Mouse (Mus musculus): Measurements from ENCODE around the gene Adnp. TPM values are rescaled to one million over a fixed set of nuclear protein-coding genes. Genes with fewer than 3 reads are reported as not detected.

The Adnp gene
- polyA plus RNA-seq, 1 experiment from 2014 or later: 15.9 TPM

GRCm38 (mm10) chr2:168137161-168137560 lies 69.8 kb downstream of the Adnp start:
- Histone ChIP-seq H3K4me3 (no peak overlapping the region), H3K9me3 (no peaks in the 10 kb centered on the region), H3K36me3 (replicated peaks) (no peaks in the 10 kb centered on the region), H3K27me3 (replicated peaks) (no peaks in the 10 kb centered on the region), H3K9ac (no peak overlapping the region), H3K4me2 (no peak overlapping the region), H3K27ac (no peak overlapping the region), H3K4me1 (no peaks in the 10 kb centered on the region)
- WGBS: 60% methylated on average over 15 of the region's 15 CpGs
- no peak for ATAC-seq (replicated peaks)

Small RNAs within 50 kb of the gene (microRNA-seq; reads per million reads assigned to microRNA genes)
- not detected for gene Gm24561

Other genes with a start within 250 kb of the Adnp start
- gene Ripor3, start 196.5 kb downstream of the Adnp start, polyA plus RNA-seq (2015; fragmentation: Nextera tagmentation; extraction: Ambion mirVana): 0.66 and 0.70 TPM in 2 replicates
- gene Pard6b, start 126.1 kb downstream of the Adnp start, polyA plus RNA-seq (2015; fragmentation: Nextera tagmentation; extraction: Ambion mirVana): 7.5 TPM in 2 replicates
- gene Gm20716, start 23.3 kb upstream of the Adnp start, polyA plus RNA-seq (2015; fragmentation: Nextera tagmentation; extraction: Ambion mirVana): 25.6 and 26.1 TPM in 2 replicates
- gene Dpm1, start 23.5 kb upstream of the Adnp start, polyA plus RNA-seq (2015; fragmentation: Nextera tagmentation; extraction: Ambion mirVana): 42.7 and 56.4 TPM in 2 replicates
- gene Mocs3, start 23.5 kb upstream of the Adnp start, polyA plus RNA-seq (2015; fragmentation: Nextera tagmentation; extraction: Ambion mirVana): 9.3 and 10.3 TPM in 2 replicates
- 3.5 and 3.8 TPM in 2 replicates for gene Kcng1, start 74.6 kb upstream of the Adnp start, polyA plus RNA-seq (2015; fragmentation: Nextera tagmentation; extraction: Ambion mirVana)

Data from midbrain, embryonic 15.5 days (tissue).